Mouse (Mus musculus): ENCODE measurements at regions not wholly inside any gene's neighbourhood (a gene's known extent, or its start where the extent isn't known, plus 50 kb on each side); places are given as distances from the start of the nearest gene placed in this dataset.

DNA sequence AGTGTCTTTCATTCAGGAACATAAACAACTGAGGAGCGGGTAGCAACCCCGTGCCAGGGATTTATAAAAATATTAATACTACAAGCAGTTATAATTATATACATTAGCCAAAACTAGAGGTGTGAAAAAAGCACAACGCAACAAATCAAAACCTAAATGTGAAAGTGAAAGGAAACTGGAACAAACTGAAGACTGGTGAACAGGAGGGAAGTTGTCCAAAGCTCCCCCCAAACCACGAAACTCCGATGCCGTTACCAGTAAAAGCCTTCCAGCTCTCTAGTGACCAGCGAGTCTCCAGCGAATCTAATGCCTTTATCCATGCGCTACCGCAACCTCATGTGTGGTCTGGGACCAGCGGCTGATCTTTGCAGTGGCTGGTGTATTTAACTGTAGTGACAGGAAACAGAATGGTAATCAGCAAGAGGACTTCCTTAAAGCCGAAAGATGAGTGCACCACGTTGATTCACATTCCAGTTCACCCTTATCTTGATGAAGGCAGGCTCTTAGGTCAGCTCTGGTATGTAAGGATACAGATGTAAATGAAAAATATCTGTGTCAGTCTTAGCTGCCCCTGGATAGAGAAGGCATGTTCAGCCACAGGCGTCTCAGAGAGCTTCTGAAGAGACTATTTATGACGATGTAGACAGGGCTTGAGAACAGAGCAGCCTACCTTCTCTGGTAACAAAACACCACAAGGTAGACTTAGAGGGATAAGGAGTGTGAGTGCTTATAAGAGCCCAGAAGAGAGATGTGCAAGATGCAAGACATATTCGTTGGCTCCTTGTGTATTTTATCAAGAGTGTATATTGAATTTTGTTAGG is 394.0 kb downstream of the Gpat3 start:
- TF ChIP-seq POLR2A (IDR thresholded peaks at IDR 0.05; ENCODE audit: insufficient read depth, low read depth, low read length) (no peak), CTCF (IDR thresholded peaks at IDR 0.05) (no peak), EP300 (IDR thresholded peaks at IDR 0.05; ENCODE audit: insufficient read depth, low read depth, low read length) (no peak)
